ENCODE assay signal across 19 mouse cellular contexts in the genomic region with DNA sequence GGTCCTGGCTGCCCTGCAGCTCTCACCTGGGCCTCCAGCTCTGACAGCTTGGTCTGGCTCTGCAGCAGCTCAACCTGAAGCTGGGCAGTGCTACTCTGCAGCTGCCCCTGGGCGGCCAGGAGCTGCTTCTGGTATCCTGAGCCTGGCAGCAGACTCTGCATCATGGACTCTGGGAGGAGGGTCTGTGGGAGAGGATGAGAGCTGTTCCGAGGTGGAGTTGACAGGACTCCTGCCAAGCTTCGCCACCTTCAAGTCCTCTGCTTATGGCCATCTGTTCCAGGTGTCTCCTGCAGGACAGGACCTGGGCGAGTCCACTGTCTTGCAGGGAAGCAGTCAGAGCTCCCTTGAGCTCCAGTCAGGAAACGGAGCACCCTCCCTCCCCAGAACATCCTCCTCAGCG. TPM values are rescaled to one million over a fixed set of nuclear protein-coding genes. Genes with fewer than 3 reads are reported as not detected.
DNase-seq lines count a peak whose midpoint lies in the region; ATAC-seq and TF ChIP-seq lines count a peak whose summit lies in the region.
"Had no signal": no experiment of that assay in that cellular context is flagged by ENCODE, and none has a peak within 500 bp of the region (broad histone marks: within the 10 kb centered on the region; RNA-seq: fewer than 3 reads in every experiment).

No protein-coding gene starts in this region.

- H3K36me3 ChIP-seq in hindbrain, postnatal 0 days (ENCODE audit: insufficient read depth, low read length) = peaks cover 42% of the 10 kb centered on the region
- H3K36me3 ChIP-seq in hindbrain, embryonic 11.5 days (ENCODE audit: control insufficient read depth, insufficient read depth, low read length) = peaks cover 26% of the 10 kb centered on the region

- H3K4me3 ChIP-seq in hindbrain, postnatal 0 days (ENCODE audit: low read length) = no peak overlapping the region
- no peak overlapping the region for H3K4me3 ChIP-seq in hindbrain, embryonic 11.5 days (ENCODE audit: low read depth, low read length)
- H3K4me3 ChIP-seq: gastrocnemius, adult 2 months; limb, embryonic 13.5 days; liver, embryonic 12.5 days; midbrain, embryonic 12.5 days had no signal

- no peak for TF ChIP-seq CTCF in hindbrain, postnatal 0 days (IDR thresholded peaks at IDR 0.05; ENCODE audit: low read depth)

- H3K27me3 ChIP-seq in hindbrain, postnatal 0 days (ENCODE audit: insufficient read depth, low read length) = no peaks in the 10 kb centered on the region
- no peaks in the 10 kb centered on the region for H3K27me3 ChIP-seq in hindbrain, embryonic 11.5 days (ENCODE audit: control insufficient read depth, insufficient read depth, low read length)
- H3K27me3 ChIP-seq: limb, embryonic 13.5 days; liver, embryonic 12.5 days; midbrain, embryonic 12.5 days had no signal

- no peak overlapping the region for H3K4me2 ChIP-seq in hindbrain, postnatal 0 days (ENCODE audit: low read depth, low read length)
- H3K4me2 ChIP-seq in hindbrain, embryonic 11.5 days (replicated peaks; ENCODE audit: low read depth, low read length) = no peak overlapping the region; the same call in 1 of the 2 replicates
- H3K4me2 ChIP-seq: limb, embryonic 13.5 days; liver, embryonic 12.5 days; lung, embryonic 14.5 days; midbrain, embryonic 12.5 days had no signal

- DNase-seq in cerebellum, adult 11 months = peak; percentile 54
- no peak for DNase-seq in hindbrain, postnatal 0 days (ENCODE audit: low spot score)
- DNase-seq in hindbrain, embryonic 11.5 days (ENCODE audit: low spot score) = no peak
- peak; percentile 60 to 63 for DNase-seq in cerebellum, adult 18-20 months
- DNase-seq in cerebellum, postnatal 14 days = peak; percentile 56 to 60
- DNase-seq in urinary bladder, postnatal 4 days (ENCODE audit: low spot score in 2 of 2) = no peak
- no peak for DNase-seq in yolk sac, embryonic 10.5 days (ENCODE audit: low spot score)
- DNase-seq: adrenal gland, postnatal 14 days; gastrocnemius, adult 2 months; kidney, adult 2 months; lung, embryonic 14.5 days; thymus, adult 2 months; thymus, postnatal 4 days had no signal

- no peak overlapping the region for H3K9ac ChIP-seq in hindbrain, postnatal 0 days (replicated peaks; ENCODE audit: low read length)
- no peak overlapping the region for H3K9ac ChIP-seq in hindbrain, embryonic 11.5 days (ENCODE audit: low read depth, low read length)
- H3K9ac ChIP-seq: limb, embryonic 13.5 days; liver, embryonic 12.5 days; lung, embryonic 14.5 days; midbrain, embryonic 12.5 days had no signal

- no peak for ATAC-seq in cerebellum, adult (ENCODE audit: insufficient number of reproducible peaks, low FRiP score, low TSS enrichment)
- no peak for ATAC-seq in hindbrain, postnatal 0 days
- ATAC-seq in hindbrain, embryonic 11.5 days (ENCODE audit: low FRiP score) = no peak
- ATAC-seq: liver, embryonic 12.5 days had no signal

- peak overlapping the region; percentile 69 for H3K27ac ChIP-seq in hindbrain, postnatal 0 days
- no peak overlapping the region for H3K27ac ChIP-seq in hindbrain, embryonic 11.5 days (ENCODE audit: low read depth, low read length)
- H3K27ac ChIP-seq: gastrocnemius, adult 2 months; kidney, postnatal 0 days; limb, embryonic 13.5 days; liver, embryonic 12.5 days; midbrain, embryonic 12.5 days had no signal

- peaks cover 11% of the 10 kb centered on the region for H3K4me1 ChIP-seq in hindbrain, postnatal 0 days (ENCODE audit: insufficient read depth, low read length)
- H3K4me1 ChIP-seq in hindbrain, embryonic 11.5 days (replicated peaks; ENCODE audit: control insufficient read depth, insufficient read depth, low read length) = no peaks in the 10 kb centered on the region
- H3K4me1 ChIP-seq: limb, embryonic 13.5 days; midbrain, embryonic 12.5 days had no signal

- 67% methylated on average over 6 of the region's 6 CpGs for WGBS in hindbrain, postnatal 0 days
- WGBS in hindbrain, embryonic 11.5 days = 83% methylated on average over 6 of the region's 6 CpGs

- H3K9me3 ChIP-seq in hindbrain, postnatal 0 days (ENCODE audit: low read length) = no peaks in the 10 kb centered on the region
- no peaks in the 10 kb centered on the region for H3K9me3 ChIP-seq in hindbrain, embryonic 11.5 days (ENCODE audit: control insufficient read depth, low read length)
- H3K9me3 ChIP-seq: heart, embryonic 10.5 days; limb, embryonic 13.5 days; liver, embryonic 12.5 days; midbrain, embryonic 12.5 days had no signal

RNA-seq across cellular contexts. Expression of gene Mrpl38, which starts 10.7 kb away (rescaled TPM):
- total RNA-seq in hindbrain, postnatal 0 days (2014; rRNA removed) = 83.9 and 94.0 TPM in 2 replicates
- 71.9 and 73.3 TPM in 2 replicates for polyA plus RNA-seq in hindbrain, postnatal 0 days (2015; fragmentation: Nextera tagmentation; extraction: Ambion mirVana)
- polyA plus RNA-seq in hindbrain, embryonic 11.5 days (2014; fragmentation: Nextera tagmentation; extraction: Ambion mirVana) = 93.2 and 100 TPM in 2 replicates

RNA-seq across cellular contexts. Expression of gene Trim65, which starts 18.4 kb away (rescaled TPM):
- 8.2 and 9.6 TPM in 2 replicates for total RNA-seq in hindbrain, postnatal 0 days (2014; rRNA removed)
- polyA plus RNA-seq in hindbrain, postnatal 0 days (2015; fragmentation: Nextera tagmentation; extraction: Ambion mirVana) = 2.4 TPM in 2 replicates
- polyA plus RNA-seq in hindbrain, embryonic 11.5 days (2014; fragmentation: Nextera tagmentation; extraction: Ambion mirVana) = 1.4 and 2.5 TPM in 2 replicates

RNA-seq across cellular contexts. Expression of gene Fbf1, which starts 18.6 kb away (rescaled TPM):
- 68.1 and 73.5 TPM in 2 replicates for total RNA-seq in hindbrain, postnatal 0 days (2014; rRNA removed)
- 33.8 and 35.3 TPM in 2 replicates for polyA plus RNA-seq in hindbrain, postnatal 0 days (2015; fragmentation: Nextera tagmentation; extraction: Ambion mirVana)
- 28.4 and 32.1 TPM in 2 replicates for polyA plus RNA-seq in hindbrain, embryonic 11.5 days (2014; fragmentation: Nextera tagmentation; extraction: Ambion mirVana)

RNA-seq across cellular contexts. Expression of gene Trim47, which starts 22.3 kb away (rescaled TPM):
- 14.2 and 17.0 TPM in 2 replicates for total RNA-seq in hindbrain, postnatal 0 days (2014; rRNA removed)
- 9.5 and 10.1 TPM in 2 replicates for polyA plus RNA-seq in hindbrain, postnatal 0 days (2015; fragmentation: Nextera tagmentation; extraction: Ambion mirVana)
- polyA plus RNA-seq in hindbrain, embryonic 11.5 days (2014; fragmentation: Nextera tagmentation; extraction: Ambion mirVana) = 3.0 TPM in 2 replicates

RNA-seq across cellular contexts. Expression of gene Ten1, which starts 49.3 kb away (rescaled TPM):
- 66.6 and 74.8 TPM in 2 replicates for total RNA-seq in hindbrain, postnatal 0 days (2014; rRNA removed)
- polyA plus RNA-seq in hindbrain, postnatal 0 days (2015; fragmentation: Nextera tagmentation; extraction: Ambion mirVana) = 101 and 110 TPM in 2 replicates
- 59.4 and 60.7 TPM in 2 replicates for polyA plus RNA-seq in hindbrain, embryonic 11.5 days (2014; fragmentation: Nextera tagmentation; extraction: Ambion mirVana)

Comparison
In these comparisons a context has a peak if more than half of its experiments do, and no peak if none do; other contexts are left out.
1. DNase-seq: peak in cerebellum, adult 11 months (single experiment), cerebellum, adult 18-20 months (2 of 2) and cerebellum, postnatal 14 days (2 of 2); none in hindbrain, postnatal 0 days (single experiment), hindbrain, embryonic 11.5 days (single experiment), urinary bladder, postnatal 4 days (0 of 2) and yolk sac, embryonic 10.5 days (single experiment).